Mouse (Mus musculus): ENCODE data around the gene Cntnap2. TPM values are rescaled to one million over a fixed set of nuclear protein-coding genes. Genes with fewer than 3 reads are reported as not detected.

The Cntnap2 gene
- total and polyA plus RNA-seq, 3 experiments, result 0.05 TPM; not detected in 2

DNA sequence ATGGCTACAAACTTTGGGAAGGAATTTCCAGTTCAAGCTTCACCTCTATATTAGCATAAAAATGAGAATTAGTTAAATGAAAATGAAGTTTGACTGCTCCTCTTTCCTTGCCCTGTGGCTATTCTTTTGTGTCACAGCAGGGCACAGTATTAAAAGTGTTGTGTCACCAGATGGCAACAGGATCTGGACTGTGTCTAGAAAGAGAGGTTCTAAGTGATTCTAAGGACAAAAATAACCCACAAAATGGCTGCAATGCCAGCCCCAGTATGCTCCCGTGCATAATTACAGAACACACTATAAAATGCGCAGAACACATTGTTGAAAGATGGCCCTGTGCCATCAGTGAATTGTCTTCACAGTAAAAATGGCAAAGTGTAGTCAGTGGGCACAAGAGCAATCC, 1146.4 kb downstream of the Cntnap2 start:
- Histone ChIP-seq H3K36me3 (replicated peaks) (no peaks in the 10 kb centered on the region), H3K4me3 (ENCODE audit: low read depth, low read length) (no peak overlapping the region), H3K4me1 (ENCODE audit: insufficient read depth, low read depth, low read length) (no peaks in the 10 kb centered on the region), H3K27me3 (ENCODE audit: insufficient read depth, low read length) (no peaks in the 10 kb centered on the region), H3K9me3 (replicated peaks) (no peaks in the 10 kb centered on the region)
- no peak for DNase-seq (ENCODE audit: low spot score)
- TF ChIP-seq CTCF (IDR thresholded peaks at IDR 0.05; ENCODE audit: low read depth, low read length) (no peak), POLR2AphosphoS5 (IDR thresholded peaks at IDR 0.05; ENCODE audit: insufficient replicate concordance, low read depth, low read length) (no peak), GATA1 (IDR thresholded peaks at IDR 0.05; ENCODE audit: borderline replicate concordance, low read length) (no peak), GATA2 (IDR thresholded peaks at IDR 0.05; ENCODE audit: borderline replicate concordance, low read depth, low read length) (no peak), TAL1 (conservative IDR thresholded peaks at IDR 0.05; ENCODE audit: low read depth, low read length) (no peak)
- ATAC-seq (ENCODE audit: extremely low read depth, insufficient number of reproducible peaks, low FRiP score, poor library complexity, severe bottlenecking), result no peak

DNA sequence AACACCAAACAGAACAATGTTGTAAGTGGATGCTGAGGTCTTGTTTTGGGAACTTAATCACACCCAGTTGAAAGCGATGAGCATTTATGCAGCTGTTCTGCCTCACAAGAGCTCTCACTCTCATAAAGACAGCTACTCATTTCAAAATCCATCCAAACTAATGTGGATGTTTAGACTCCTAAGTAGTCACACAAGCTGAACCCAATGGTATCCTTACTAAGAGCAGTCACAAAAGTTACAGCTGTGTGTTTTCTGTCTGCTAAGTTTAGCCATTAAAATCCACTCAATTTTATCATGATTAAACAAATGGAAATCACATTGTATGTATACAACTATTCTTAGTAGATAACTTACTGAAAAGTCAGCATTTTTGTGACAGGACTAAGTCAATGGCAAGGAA, 1173.7 kb downstream of the Cntnap2 start:
- DNase-seq (ENCODE audit: low spot score) (no peak), ATAC-seq (ENCODE audit: extremely low read depth, insufficient number of reproducible peaks, low FRiP score, poor library complexity, severe bottlenecking) (no peak)
- TF ChIP-seq GATA2 (IDR thresholded peaks at IDR 0.05; ENCODE audit: borderline replicate concordance, low read depth, low read length) (no peak), TAL1 (conservative IDR thresholded peaks at IDR 0.05; ENCODE audit: low read depth, low read length) (no peak), CTCF (IDR thresholded peaks at IDR 0.05; ENCODE audit: low read depth, low read length) (no peak), GATA1 (IDR thresholded peaks at IDR 0.05; ENCODE audit: borderline replicate concordance, low read length) (no peak), POLR2AphosphoS5 (IDR thresholded peaks at IDR 0.05; ENCODE audit: insufficient replicate concordance, low read depth, low read length) (no peak)
- Histone ChIP-seq H3K9me3 (replicated peaks) (no peaks in the 10 kb centered on the region), H3K36me3 (replicated peaks) (no peaks in the 10 kb centered on the region), H3K4me1 (ENCODE audit: insufficient read depth, low read depth, low read length) (no peaks in the 10 kb centered on the region), H3K27me3 (ENCODE audit: insufficient read depth, low read length) (no peaks in the 10 kb centered on the region), H3K4me3 (ENCODE audit: low read depth, low read length) (no peak overlapping the region)

DNA sequence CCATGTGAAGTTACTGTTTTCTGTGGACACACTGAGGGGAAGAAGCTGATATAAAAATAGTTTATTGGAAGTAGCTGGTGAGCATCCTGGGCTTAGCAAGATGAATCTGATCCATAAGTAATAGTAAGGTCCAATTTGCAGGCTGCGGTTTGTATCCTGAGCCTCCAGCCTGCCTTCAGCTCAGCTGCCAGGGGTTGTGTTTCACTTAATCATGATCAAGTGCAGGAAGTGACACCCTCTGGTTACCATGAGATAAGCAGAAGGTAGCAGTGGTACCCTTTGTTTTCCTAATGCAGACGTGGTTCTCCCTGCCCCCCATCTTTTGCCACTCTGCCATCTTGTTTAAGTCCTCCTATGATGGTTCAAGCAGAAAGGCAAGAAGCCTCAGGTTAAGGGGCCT, 1181.2 kb downstream of the Cntnap2 start:
- Histone ChIP-seq H3K27me3 (ENCODE audit: insufficient read depth, low read length) (no peaks in the 10 kb centered on the region), H3K9me3 (replicated peaks) (no peaks in the 10 kb centered on the region), H3K36me3 (replicated peaks) (no peaks in the 10 kb centered on the region), H3K4me1 (ENCODE audit: insufficient read depth, low read depth, low read length) (no peaks in the 10 kb centered on the region), H3K4me3 (ENCODE audit: low read depth, low read length) (no peak overlapping the region)
- no peak for ATAC-seq (ENCODE audit: extremely low read depth, insufficient number of reproducible peaks, low FRiP score, poor library complexity, severe bottlenecking)
- TF ChIP-seq CTCF (IDR thresholded peaks at IDR 0.05; ENCODE audit: low read depth, low read length) (no peak), TAL1 (conservative IDR thresholded peaks at IDR 0.05; ENCODE audit: low read depth, low read length) (no peak), GATA2 (IDR thresholded peaks at IDR 0.05; ENCODE audit: borderline replicate concordance, low read depth, low read length) (no peak), POLR2AphosphoS5 (IDR thresholded peaks at IDR 0.05; ENCODE audit: insufficient replicate concordance, low read depth, low read length) (no peak), GATA1 (IDR thresholded peaks at IDR 0.05; ENCODE audit: borderline replicate concordance, low read length) (no peak)
- DNase-seq (ENCODE audit: low spot score), result no peak

DNA sequence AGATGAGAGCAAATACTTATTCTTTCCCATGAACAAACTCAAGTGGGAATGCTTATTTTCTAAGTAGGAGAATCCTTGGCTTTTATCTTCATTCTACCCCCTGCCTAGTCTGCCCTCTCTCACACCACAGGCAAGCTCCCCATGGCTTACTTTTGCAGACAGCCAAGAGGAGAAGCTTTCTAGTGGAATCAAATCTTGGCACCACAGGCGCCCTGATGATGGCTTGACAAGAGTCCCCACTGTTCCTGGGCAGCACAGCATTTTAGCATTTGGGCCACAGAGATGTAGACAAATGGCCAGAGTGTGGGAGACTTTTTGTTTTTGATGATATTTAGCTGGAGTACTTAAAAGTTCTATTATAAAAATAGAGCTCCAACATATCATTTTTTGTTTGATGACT, 1204.0 kb downstream of the Cntnap2 start:
- no peaks in the 10 kb centered on the region for H3K9me3 ChIP-seq (replicated peaks)
- H3K4me3 ChIP-seq (ENCODE audit: low read depth, low read length), result no peak overlapping the region
- H3K36me3 ChIP-seq (replicated peaks), result no peaks in the 10 kb centered on the region
- no peaks in the 10 kb centered on the region for H3K27me3 ChIP-seq (ENCODE audit: insufficient read depth, low read length)
- ATAC-seq (ENCODE audit: extremely low read depth, insufficient number of reproducible peaks, low FRiP score, poor library complexity, severe bottlenecking) (no peak), DNase-seq (ENCODE audit: low spot score) (no peak)
- no peaks in the 10 kb centered on the region for H3K4me1 ChIP-seq (ENCODE audit: insufficient read depth, low read depth, low read length)
- TF ChIP-seq CTCF (IDR thresholded peaks at IDR 0.05; ENCODE audit: low read depth, low read length) (no peak), GATA2 (IDR thresholded peaks at IDR 0.05; ENCODE audit: borderline replicate concordance, low read depth, low read length) (no peak), TAL1 (conservative IDR thresholded peaks at IDR 0.05; ENCODE audit: low read depth, low read length) (no peak), GATA1 (IDR thresholded peaks at IDR 0.05; ENCODE audit: borderline replicate concordance, low read length) (no peak), POLR2AphosphoS5 (IDR thresholded peaks at IDR 0.05; ENCODE audit: insufficient replicate concordance, low read depth, low read length) (no peak)

DNA sequence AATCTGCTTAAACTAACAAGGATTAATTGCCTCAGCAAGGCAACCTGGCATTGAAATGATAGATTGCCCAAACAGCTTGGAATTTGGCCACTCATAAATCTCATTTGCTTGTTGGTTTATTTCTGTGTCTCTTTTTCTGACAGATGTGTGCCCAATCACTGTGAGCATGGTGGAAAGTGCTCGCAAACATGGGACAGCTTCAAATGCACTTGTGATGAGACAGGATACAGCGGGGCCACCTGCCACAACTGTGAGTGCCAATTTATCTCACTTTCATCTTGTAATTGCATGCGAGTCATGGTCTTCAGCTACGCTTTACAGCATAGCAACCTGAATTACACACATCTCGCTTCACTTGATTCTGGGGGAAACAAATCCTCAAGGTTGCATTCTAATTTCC, 1287.8 kb downstream of the Cntnap2 start:
- Histone ChIP-seq H3K36me3 (replicated peaks) (no peaks in the 10 kb centered on the region), H3K4me1 (ENCODE audit: insufficient read depth, low read depth, low read length) (no peaks in the 10 kb centered on the region), H3K4me3 (ENCODE audit: low read depth, low read length) (no peak overlapping the region), H3K27me3 (ENCODE audit: insufficient read depth, low read length) (no peaks in the 10 kb centered on the region), H3K9me3 (replicated peaks) (no peaks in the 10 kb centered on the region)
- ATAC-seq (ENCODE audit: extremely low read depth, insufficient number of reproducible peaks, low FRiP score, poor library complexity, severe bottlenecking) (no peak), DNase-seq (ENCODE audit: low spot score) (no peak)
- TF ChIP-seq TAL1 (conservative IDR thresholded peaks at IDR 0.05; ENCODE audit: low read depth, low read length), result no peak
- no peak for TF ChIP-seq GATA2 (IDR thresholded peaks at IDR 0.05; ENCODE audit: borderline replicate concordance, low read depth, low read length)
- TF ChIP-seq POLR2AphosphoS5 (IDR thresholded peaks at IDR 0.05; ENCODE audit: insufficient replicate concordance, low read depth, low read length), result no peak
- TF ChIP-seq GATA1 (IDR thresholded peaks at IDR 0.05; ENCODE audit: borderline replicate concordance, low read length), result no peak
- TF ChIP-seq CTCF (IDR thresholded peaks at IDR 0.05; ENCODE audit: low read depth, low read length), result no peak

DNA sequence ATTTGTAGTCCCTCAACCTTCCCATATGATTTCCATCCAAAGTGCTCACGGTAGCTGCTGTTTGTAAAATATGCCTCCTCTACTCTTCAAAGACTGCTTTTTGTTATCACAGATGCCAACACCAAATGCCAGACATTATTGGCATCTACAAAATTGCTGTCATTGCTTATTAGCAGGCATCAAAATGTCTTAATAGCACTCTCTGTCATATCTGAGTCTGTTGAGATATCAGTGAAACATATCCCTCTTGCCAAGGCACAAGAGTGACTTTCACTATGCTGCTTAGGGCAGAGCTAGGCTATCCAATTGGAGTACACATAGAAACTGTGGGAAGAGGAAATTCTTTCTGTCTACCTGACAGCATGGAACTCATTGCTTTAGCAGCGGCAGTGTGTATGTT, 1301.9 kb downstream of the Cntnap2 start:
- H3K9me3 ChIP-seq (replicated peaks), result no peaks in the 10 kb centered on the region
- H3K36me3 ChIP-seq (replicated peaks), result no peaks in the 10 kb centered on the region
- no peaks in the 10 kb centered on the region for H3K4me1 ChIP-seq (ENCODE audit: insufficient read depth, low read depth, low read length)
- DNase-seq (ENCODE audit: low spot score) (no peak), ATAC-seq (ENCODE audit: extremely low read depth, insufficient number of reproducible peaks, low FRiP score, poor library complexity, severe bottlenecking) (no peak)
- TF ChIP-seq POLR2AphosphoS5 (IDR thresholded peaks at IDR 0.05; ENCODE audit: insufficient replicate concordance, low read depth, low read length) (no peak), TAL1 (conservative IDR thresholded peaks at IDR 0.05; ENCODE audit: low read depth, low read length) (no peak), GATA2 (IDR thresholded peaks at IDR 0.05; ENCODE audit: borderline replicate concordance, low read depth, low read length) (no peak), GATA1 (IDR thresholded peaks at IDR 0.05; ENCODE audit: borderline replicate concordance, low read length) (no peak)
- H3K4me3 ChIP-seq (ENCODE audit: low read depth, low read length), result no peak overlapping the region
- no peaks in the 10 kb centered on the region for H3K27me3 ChIP-seq (ENCODE audit: insufficient read depth, low read length)

Data from G1E (cell line).